Mouse (Mus musculus) layer of hippocampus, postnatal 14 days (tissue): ENCODE measurements around the gene Cebpg. TPM values are rescaled to one million over a fixed set of nuclear protein-coding genes. Genes with fewer than 3 reads are reported as not detected.

Experiments used
- DNase-seq, 2 experiments: peaks; one replicate each; pipeline ENCODE4 v3.0.0; 2021 to 2022; ENCODE audit warnings: low spot score in 2 of 2, mixed read lengths in 1 of 2
- microRNA-seq, 2 experiments: library from miRNA; unstranded; fragments of <30 nt; microRNA quantifications; one replicate each; pipeline ENCODE4 v1.2.0; 2021
- total RNA-seq, 2 experiments: library from RNA; stranded (reverse); gene quantifications; 2 replicates each; pipeline ENCODE4 v1.2.3; 2021

Gene Cebpg
- total RNA-seq, 2 experiments from 2014 or later = 27.0 to 28.5 TPM

DNA sequence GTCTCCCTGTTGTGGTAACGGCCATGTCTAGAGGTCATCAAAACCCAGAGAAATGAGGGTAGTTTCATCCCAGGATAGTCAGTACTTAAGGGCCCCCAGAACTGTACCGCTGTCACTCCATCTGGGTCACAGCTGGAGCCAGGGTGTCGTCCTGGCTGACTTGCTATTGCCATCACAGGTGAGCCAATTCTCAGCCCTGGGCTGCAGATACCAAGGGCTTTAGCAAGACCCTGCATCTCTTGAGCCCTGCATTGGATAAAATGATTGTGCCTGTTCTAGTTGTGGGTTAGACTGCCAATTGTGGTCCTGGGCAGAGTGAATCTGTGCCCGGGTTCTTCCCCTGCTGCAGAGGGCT is 30.1 kb downstream of the Cebpg start:
- no peak for DNase-seq

DNA sequence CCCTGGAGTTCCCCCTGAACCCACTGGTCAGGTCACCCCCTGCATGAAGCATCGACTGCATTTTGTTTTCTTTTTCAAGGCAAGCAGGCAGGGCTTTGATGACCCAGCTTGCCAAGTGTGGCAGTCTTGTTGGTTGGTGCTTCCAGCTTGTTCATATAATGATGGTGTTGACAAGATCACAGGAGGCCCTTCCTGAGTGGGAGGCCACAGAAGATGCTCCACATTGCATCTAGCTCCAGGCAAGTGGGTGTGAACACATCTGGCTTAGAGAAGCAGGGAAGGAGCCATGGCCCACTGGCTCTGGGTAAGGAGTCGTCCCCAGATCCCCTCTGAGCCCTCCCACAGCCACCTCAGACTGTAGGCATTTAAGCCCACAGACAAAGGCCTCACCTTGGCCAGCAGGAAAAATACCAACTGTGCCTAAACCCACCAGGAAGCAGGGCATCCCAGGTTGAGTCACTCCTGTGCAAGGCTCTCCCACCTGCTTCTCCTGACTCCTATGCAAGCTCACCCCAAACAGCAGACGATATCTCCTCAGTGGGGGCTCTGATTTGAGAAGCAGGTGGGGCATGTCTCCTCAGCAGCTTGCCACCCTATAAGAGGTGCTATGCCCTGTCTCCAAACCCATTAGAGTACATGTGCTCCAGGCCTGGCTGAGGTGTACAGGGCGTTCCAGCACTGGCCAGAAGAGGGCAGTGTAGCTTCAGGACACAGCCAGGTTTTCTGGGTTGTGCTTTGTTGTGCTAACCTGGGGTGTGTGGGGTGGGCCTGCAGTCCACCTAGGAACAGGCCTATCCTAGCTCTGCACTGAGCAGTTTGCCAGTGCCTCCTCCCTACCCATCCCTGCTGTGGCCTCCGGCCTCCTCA is 30.7 kb downstream of the Cebpg start:
- DNase-seq = peak; percentile 80 to 86

DNA sequence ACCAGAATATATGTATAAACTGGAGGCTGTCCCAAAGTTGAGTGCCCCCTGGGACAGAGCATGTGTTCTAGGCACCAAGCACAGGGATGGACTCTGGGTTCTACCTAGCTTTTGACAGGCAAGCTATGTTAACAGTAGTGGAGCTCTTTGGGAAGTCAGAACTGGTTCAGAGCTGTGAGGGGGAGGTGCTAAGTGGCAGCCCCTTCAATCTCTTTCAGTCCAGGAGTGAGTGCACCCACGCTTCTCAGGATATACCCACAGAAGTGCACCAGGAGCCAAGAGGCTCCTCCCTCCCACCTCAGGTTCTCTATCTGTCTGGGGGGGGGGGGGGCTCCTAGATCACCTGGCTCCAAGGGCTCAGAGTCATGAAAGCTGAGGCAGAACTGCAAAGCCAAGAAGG is 31.9 kb downstream of the Cebpg start:
- no peak for DNase-seq

DNA sequence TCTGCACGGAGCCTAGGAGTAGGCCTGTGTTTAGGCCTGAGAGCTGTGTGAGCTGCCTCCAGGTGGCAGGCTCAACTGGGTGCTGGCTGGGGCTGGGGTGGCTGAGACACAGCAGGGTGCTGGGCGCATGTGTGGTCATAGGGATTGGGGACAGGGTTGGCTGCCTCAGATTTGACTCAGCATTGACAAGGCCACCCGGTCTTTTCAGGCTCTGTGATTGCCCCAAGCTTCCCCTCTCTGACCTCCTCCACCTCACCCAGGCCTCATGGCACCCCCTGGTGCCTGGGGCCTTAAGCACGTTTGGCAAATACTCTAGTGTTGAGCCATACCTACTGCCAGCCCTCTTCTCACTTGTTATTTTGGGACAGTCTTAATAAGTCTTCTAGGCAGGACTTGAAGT is 33.1 kb downstream of the Cebpg start:
- DNase-seq = no peak

DNA sequence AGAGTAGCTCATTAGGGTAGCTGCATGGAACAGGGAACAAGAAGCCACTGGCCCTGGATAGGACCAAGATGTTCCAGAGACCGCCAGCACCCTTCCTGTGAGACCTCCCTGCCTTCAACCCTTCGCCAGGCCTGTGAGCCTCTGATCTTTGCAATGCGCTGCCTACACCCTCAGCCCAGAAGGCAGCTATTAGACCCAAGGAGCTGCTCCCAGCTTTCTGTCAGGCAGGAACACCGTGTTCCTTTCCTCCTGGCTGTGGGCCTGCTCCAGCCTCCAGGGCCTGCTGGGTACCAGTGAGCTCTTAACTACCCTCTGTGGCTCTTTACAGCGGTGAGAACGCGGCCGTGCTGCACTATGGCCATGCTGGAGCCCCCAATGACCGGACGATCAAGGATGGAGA is 35.0 kb downstream of the Cebpg start:
- DNase-seq = peak in 1 of 2 experiments; percentile 48

DNA sequence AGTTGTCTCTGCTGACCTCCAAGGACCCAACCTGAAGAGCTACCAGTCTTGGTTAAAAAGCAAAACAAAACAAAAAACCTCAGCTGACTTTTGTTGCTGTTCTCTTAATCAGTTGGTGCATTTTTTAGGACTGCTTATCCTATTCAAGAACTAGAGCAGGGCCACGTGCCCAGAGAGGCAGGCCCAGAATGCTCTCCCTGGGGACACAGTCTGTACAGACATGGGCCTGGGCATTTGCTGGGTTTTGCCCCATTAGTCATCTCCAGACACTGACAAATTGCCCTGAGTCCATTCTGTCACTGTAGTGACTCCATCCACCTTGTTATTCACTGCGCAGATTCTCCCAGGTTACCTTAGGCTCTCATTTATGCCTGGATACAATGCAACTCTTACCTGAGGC is 41.1 kb downstream of the Cebpg start:
- DNase-seq = no peak

DNA sequence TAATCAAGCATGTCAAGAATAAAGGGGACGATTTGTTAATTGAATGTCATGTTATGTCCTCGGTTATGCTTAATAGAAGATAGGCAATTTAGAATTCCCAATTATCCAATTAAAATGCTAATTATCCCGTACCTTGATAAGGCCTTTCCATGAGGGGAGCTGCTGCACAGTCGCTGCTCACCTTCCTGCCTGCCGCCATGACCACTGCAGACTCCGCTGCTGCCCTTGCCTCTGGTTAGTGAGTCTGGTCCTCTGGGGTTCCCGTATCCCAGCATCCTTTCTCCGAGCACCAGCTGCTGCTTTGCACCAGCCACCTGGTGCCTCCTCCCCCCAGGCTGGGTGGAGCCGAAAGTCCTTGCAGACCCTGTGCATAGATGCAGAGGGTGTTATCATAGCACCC is 43.1 kb downstream of the Cebpg start:
- DNase-seq = no peak

DNA sequence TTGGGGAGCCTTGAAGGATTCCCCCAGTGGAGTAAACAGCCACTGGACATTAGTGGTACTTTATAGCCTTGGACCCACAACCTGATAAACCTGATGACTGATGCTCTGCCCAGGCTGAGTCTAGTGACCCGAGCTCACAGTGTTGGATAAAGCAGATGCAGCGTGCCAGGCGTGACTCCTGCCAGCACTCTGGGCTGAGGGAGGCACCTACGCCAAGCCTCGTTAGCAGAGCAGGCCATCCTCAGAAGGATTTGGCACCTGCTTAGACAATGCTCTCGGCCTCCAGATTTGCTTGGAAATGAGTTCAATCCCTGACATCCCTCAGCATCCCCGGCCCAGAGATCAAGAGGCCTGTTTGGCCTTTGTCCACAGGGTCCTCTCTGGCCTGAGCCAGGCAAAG is 49.7 kb downstream of the Cebpg start:
- DNase-seq = no peak

DNA sequence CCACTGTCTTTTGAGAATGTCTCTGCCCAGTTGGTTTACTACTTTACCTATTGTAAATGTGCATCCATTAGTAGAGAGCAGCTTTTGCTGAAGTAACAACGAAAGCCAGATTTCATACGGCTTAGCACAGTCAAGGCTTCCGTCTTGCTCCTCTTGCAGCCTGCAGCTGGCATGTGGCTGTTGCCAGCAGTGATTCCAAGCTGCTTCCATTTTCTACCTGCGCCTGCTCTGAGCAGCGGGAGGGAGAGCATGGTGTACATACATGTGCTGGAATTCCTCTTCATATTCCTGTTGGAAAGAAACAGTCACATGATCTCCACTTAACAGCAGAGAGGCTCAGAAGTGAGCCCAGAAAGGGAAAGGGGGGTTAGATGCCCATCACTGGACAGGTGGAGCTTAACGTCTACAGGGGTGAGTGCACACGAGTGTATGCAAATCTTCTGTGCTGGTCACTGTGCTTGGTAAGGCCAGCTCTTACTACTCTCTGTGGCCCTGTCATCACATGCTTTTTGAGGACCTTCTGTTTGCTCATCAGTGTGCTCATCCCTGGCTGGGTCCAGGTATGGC is 53.1 kb downstream of the Cebpg start:
- DNase-seq = no peak

DNA sequence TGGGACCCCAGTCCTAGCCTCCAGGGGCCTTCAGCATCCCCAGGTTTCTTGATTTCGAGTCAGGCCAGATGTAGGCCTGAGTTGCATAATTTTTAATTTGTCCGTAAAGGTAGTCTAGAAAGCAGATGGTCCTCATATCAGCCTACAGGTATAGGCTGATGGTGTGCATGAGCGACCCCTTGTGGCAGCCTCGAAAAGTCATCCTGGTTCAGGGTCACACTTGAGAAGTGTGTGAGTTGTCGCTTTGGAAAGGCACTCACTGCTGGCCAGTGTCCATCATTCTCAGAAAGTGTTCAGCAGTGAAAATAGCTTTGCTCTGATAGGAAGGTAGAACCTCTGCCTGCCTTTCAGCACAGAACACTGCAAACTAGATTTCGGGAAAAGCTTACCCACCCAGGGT is 55.5 kb downstream of the Cebpg start:
- peak; percentile 26 to 31 for DNase-seq

Small RNAs within 50 kb of the gene (microRNA-seq; reads per million reads assigned to microRNA genes)
- gene Gm25033 = 0 reads per million in 2 experiments

Other genes with a start within 250 kb of the Cebpg start
- 10 to 100 TPM; 29.6 to 34.3 TPM for gene Chst8, start 243.9 kb downstream of the Cebpg start, total RNA-seq
- 10 to 100 TPM; 34.9 to 35.6 TPM for gene Pepd, start 144.2 kb downstream of the Cebpg start, total RNA-seq
- 10 to 100 TPM; 16.4 to 16.9 TPM for gene Cebpa, start 62.7 kb upstream of the Cebpg start, total RNA-seq
- 10 to 100 TPM; 54.5 to 63.4 TPM for gene Slc7a10, start 129.8 kb upstream of the Cebpg start, total RNA-seq
- 10 to 100 TPM; 75.0 to 75.7 TPM for gene Lrp3, start 158.9 kb upstream of the Cebpg start, total RNA-seq